Comparison of ENCODE assay signal across 14 mouse cellular contexts in genomic region chr15:40565716-40566115, GRCm38 (mm10).
"Had no signal": no experiment of that assay in that cellular context is flagged by ENCODE, and none has a peak within 500 bp of the region (broad histone marks: within the 10 kb centered on the region; RNA-seq: fewer than 3 reads in every experiment).

No protein-coding gene starts in this region.

- H3K27ac ChIP-seq: limb, embryonic 10.5 days; limb, embryonic 13.5 days; liver, embryonic 13.5 days; midbrain, embryonic 12.5 days; midbrain, embryonic 15.5 days; neural tube, embryonic 13.5 days had no signal

- H3K4me1 ChIP-seq: liver, embryonic 13.5 days; midbrain, embryonic 12.5 days had no signal

- H3K36me3 ChIP-seq: limb, embryonic 10.5 days; limb, embryonic 13.5 days; liver, embryonic 13.5 days; midbrain, embryonic 12.5 days; midbrain, embryonic 15.5 days; neural tube, embryonic 13.5 days had no signal

- H3K4me3 ChIP-seq: limb, embryonic 10.5 days; limb, embryonic 13.5 days; liver, embryonic 13.5 days; midbrain, embryonic 12.5 days; midbrain, embryonic 15.5 days; neural tube, embryonic 13.5 days had no signal

- ATAC-seq: intestine, postnatal 0 days; midbrain, embryonic 15.5 days had no signal

- H3K9me3 ChIP-seq: limb, embryonic 10.5 days; limb, embryonic 13.5 days; liver, embryonic 13.5 days; midbrain, embryonic 12.5 days; midbrain, embryonic 15.5 days; neural tube, embryonic 13.5 days had no signal

- H3K9ac ChIP-seq: limb, embryonic 13.5 days; liver, embryonic 13.5 days; midbrain, embryonic 12.5 days; midbrain, embryonic 15.5 days; neural tube, embryonic 13.5 days had no signal

- DNase-seq: kidney, adult 2 months; kidney, postnatal 4 days; liver, embryonic 13.5 days; lung, adult 2 months; lung, postnatal 14 days; lung, postnatal 4 days; thymus, adult 18-20 months; thymus, postnatal 36 days had no signal

- H3K27me3 ChIP-seq: limb, embryonic 13.5 days; liver, embryonic 13.5 days; midbrain, embryonic 12.5 days; midbrain, embryonic 15.5 days; neural tube, embryonic 13.5 days had no signal

- H3K4me2 ChIP-seq: limb, embryonic 13.5 days; liver, embryonic 13.5 days; midbrain, embryonic 12.5 days; midbrain, embryonic 15.5 days; neural tube, embryonic 13.5 days had no signal
